Mouse (Mus musculus) liver, embryonic 14.5 days (tissue): ENCODE measurements around the gene Qrfpr. TPM values are rescaled to one million over a fixed set of nuclear protein-coding genes. Genes with fewer than 3 reads are reported as not detected.

ENCODE experiments used
- ATAC-seq: fragments of 200-750 bp; cut with Nextera tagmentation; 2 replicates; pipeline ENCODE4 v1.8.0; 2017; ENCODE audit warnings: moderate number of reproducible peaks, mild to moderate bottlenecking, moderate library complexity; ENCODE audit not compliant: insufficient read depth
- DNase-seq, 3 experiments: peaks; one replicate each; pipeline ENCODE4 v3.0.0-alpha.2; 2012 to 2013; ENCODE audit warnings: low read depth in 3 of 3, low spot score in 3 of 3
- H3K27ac ChIP-seq: fragments of 300-500 bp; sonication (generic); 2 replicates; pipeline ENCODE4 v1.5.1; 2014; ENCODE audit warnings: moderate library complexity, mild to moderate bottlenecking, control low read depth, inconsistent platforms
- H3K27me3 ChIP-seq: fragments of 300-500 bp; sonication (generic); 2 replicates; pipeline ENCODE4 v1.6.1; 2014; ENCODE audit warnings: mild to moderate bottlenecking, low read length, moderate library complexity; ENCODE audit not compliant: control insufficient read depth, insufficient read depth
- H3K36me3 ChIP-seq: fragments of 300-500 bp; sonication (generic); replicated peaks from 2 replicates; pipeline ENCODE4 v1.6.1; 2014; ENCODE audit warnings: low read depth; ENCODE audit not compliant: control insufficient read depth, insufficient read depth
- H3K4me1 ChIP-seq, 2 experiments: fragments of 200-500 bp in 1 of 2; fragments of 300-500 bp in 1 of 2; sonication (generic) in 1 of 2; replicated peaks; 2 replicates each; pipeline ENCODE4 v1.6.1; 2012 to 2014; ENCODE audit warnings: antibody characterized with exemption in 1 of 2, inconsistent platforms in 1 of 2, low read length in 1 of 2; ENCODE audit not compliant: control insufficient read depth in 2 of 2, insufficient read depth in 2 of 2
- H3K4me2 ChIP-seq: fragments of 300-500 bp; sonication (generic); 2 replicates; pipeline ENCODE4 v1.6.1; 2014; ENCODE audit warnings: low read depth, mild to moderate bottlenecking, control low read depth, moderate library complexity
- H3K4me3 ChIP-seq, 2 experiments: fragments of 200-500 bp in 1 of 2; fragments of 300-500 bp in 1 of 2; sonication (generic) in 1 of 2; 2 replicates each; pipeline ENCODE4 v1.5.1; 2012 to 2014; ENCODE audit warnings: low read depth in 2 of 2, low read length in 2 of 2, mild to moderate bottlenecking in 2 of 2, control low read depth in 1 of 2, inconsistent platforms in 1 of 2, moderate library complexity in 1 of 2; ENCODE audit not compliant: insufficient read depth in 1 of 2
- H3K9ac ChIP-seq: fragments of 300-500 bp; sonication (generic); replicated peaks from 2 replicates; pipeline ENCODE4 v1.6.1; 2014; ENCODE audit warnings: mild to moderate bottlenecking, control low read depth, moderate library complexity
- H3K9me3 ChIP-seq: fragments of 300-500 bp; sonication (generic); 2 replicates; pipeline ENCODE4 v1.6.1; 2016; ENCODE audit warnings: low read length, mixed read lengths; ENCODE audit not compliant: control insufficient read depth
- CTCF ChIP-seq: IDR thresholded peaks from 2 replicates; pipeline ENCODE4 v1.5.1; 2016; ENCODE audit warnings: antibody characterized with exemption, low read depth, control low read depth
- EP300 ChIP-seq: IDR thresholded peaks from 2 replicates; pipeline ENCODE4 v1.6.1; 2016; ENCODE audit warnings: antibody characterized with exemption, low read depth
- WGBS: fragments of 180-500 bp; shearing (Covaris S2); extraction: QIAGEN DNeasy Blood & Tissue Kit; methylation state at CpG from one replicate; pipeline ENCODE4 v1.1.7; 2014; ENCODE audit not compliant: insufficient replicate concordance; 5-methylcytosine and 5-hydroxymethylcytosine counted together
- polyA plus RNA-seq, 2 experiments: library from polyadenylated mRNA; depleted of rRNA in 1 of 2; stranded (reverse) in 1 of 2; unstranded in 1 of 2; fragments of >200 nt; fragmentation: Nextera tagmentation in 1 of 2; extraction: Ambion mirVana in 1 of 2; gene quantifications; 2 replicates each; pipeline versions ENCODE4 v1.2.1 to v1.2.3; 2012 to 2014

Qrfpr gene
- polyA plus RNA-seq, 2 experiments, result not detected

DNA sequence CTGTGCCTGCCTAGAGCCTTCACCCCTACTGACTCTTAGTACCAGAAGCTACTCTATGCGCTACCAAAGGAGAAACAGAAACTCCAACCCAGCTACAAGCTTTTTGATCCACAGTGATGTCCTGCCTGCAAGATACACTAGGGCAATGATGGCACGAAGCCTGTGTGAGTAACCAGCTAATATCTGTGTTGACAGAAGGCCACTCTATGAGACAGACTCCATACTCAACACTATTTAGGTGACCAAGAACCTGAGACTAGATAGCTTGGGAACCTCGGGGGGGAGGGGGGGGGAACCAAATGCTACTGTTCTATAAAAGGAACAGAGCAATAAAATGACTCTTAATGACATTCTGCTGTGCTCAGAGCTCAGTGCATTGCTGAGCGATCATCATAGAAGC lies 35.6 kb downstream of the Qrfpr start:
- Histone ChIP-seq H3K9me3 (no peaks in the 10 kb centered on the region), H3K27ac (no peak overlapping the region), H3K4me3 (no peak overlapping the region), H3K4me2 (no peak overlapping the region), H3K36me3 (no peaks in the 10 kb centered on the region), H3K27me3 (no peaks in the 10 kb centered on the region), H3K4me1 (no peaks in the 10 kb centered on the region), H3K9ac (no peak overlapping the region)
- no peak for TF ChIP-seq EP300
- TF ChIP-seq CTCF, result no peak
- no peak for DNase-seq
- ATAC-seq, result no peak
- WGBS, result 63% methylated on average over 4 of the region's 4 CpGs

DNA sequence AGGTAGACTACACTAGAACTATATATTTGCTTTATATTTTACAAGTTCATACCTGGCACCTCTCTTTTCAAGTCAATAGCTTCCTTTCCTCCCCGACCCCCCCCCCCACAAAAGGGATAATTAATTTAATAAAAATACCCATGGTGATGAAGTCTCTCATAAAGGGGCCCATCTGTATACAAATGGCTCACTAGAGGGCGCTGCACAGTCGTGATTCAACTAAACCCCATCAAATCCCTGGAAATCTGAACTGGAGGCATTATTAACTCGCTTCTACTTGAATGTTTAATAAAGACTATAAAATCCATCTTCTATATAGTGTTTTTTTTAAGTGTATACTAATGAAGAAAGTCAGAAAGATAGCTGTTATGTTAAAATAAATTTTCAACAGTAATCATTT lies 40.6 kb downstream of the Qrfpr start:
- 6% methylated on average over 4 of the region's 4 CpGs for WGBS
- no peaks in the 10 kb centered on the region for H3K27me3 ChIP-seq
- no peak overlapping the region for H3K27ac ChIP-seq
- DNase-seq (peak in 1 of 3 experiments; percentile 11), ATAC-seq (no peak)
- no peaks in the 10 kb centered on the region for H3K36me3 ChIP-seq
- H3K4me1 ChIP-seq, result no peaks in the 10 kb centered on the region
- H3K9ac ChIP-seq, result no peak overlapping the region
- H3K9me3 ChIP-seq, result no peaks in the 10 kb centered on the region
- no peak overlapping the region for H3K4me2 ChIP-seq
- H3K4me3 ChIP-seq, result no peak overlapping the region
- TF ChIP-seq EP300 (no peak), CTCF (peak; percentile 36; the same call in 1 of the 2 replicates)

DNA sequence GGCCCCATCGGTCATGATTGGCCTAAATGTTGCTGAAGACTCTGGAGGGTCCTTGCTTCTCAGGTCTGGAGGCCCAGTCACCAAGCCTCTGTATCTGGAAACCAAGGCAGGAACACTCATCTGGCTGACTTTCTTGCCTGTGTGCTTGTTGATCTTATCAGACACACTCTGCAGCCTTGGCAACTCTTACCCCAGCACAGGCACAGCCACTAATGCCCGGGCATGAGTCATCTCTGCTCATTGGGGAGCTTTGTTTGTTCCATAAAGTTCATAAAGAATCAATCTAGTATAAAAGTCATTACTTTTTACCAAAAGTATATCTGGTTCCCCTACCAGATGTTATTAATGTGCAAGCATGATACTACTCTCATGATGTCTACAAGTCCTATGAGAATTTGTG lies 48.4 kb downstream of the Qrfpr start:
- Histone ChIP-seq H3K4me1 (peaks cover 0 to 4% of the 10 kb centered on the region in 2 experiments; a peak in 1 of 4 replicates), H3K27ac (no peak overlapping the region), H3K9me3 (no peaks in the 10 kb centered on the region), H3K36me3 (no peaks in the 10 kb centered on the region), H3K4me3 (no peak overlapping the region), H3K27me3 (no peaks in the 10 kb centered on the region), H3K9ac (no peak overlapping the region), H3K4me2 (no peak overlapping the region)
- TF ChIP-seq EP300, result no peak
- no peak for TF ChIP-seq CTCF
- DNase-seq, result no peak
- ATAC-seq, result no peak
- 62% methylated on average over 2 of the region's 2 CpGs for WGBS

DNA sequence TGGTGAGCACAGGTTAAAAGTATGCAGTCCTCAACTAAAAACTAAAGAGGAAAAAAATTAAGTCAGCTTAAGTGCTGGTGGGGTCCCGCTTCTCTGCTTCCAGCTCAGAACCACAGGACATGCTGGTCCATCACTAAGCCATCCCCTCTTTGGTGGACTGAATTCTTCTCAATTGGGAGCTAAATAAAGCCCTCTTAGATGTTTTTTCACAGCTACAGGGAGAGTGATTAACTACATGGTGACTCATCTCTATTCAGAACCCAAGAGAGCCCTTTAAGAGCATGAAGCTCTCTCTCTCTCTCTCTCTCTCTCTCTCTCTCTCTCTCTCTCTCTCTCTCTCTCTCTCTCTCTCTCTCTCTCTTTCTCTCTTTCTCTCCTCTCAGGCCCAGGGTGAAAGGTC lies 50.8 kb downstream of the Qrfpr start:
- TF ChIP-seq EP300, result no peak
- no peak for TF ChIP-seq CTCF
- no peak for DNase-seq
- Histone ChIP-seq H3K9ac (no peak overlapping the region), H3K9me3 (no peaks in the 10 kb centered on the region), H3K4me1 (peaks cover 0 to 4% of the 10 kb centered on the region in 2 experiments; a peak in 1 of 4 replicates), H3K36me3 (no peaks in the 10 kb centered on the region), H3K4me2 (no peak overlapping the region), H3K27ac (no peak overlapping the region), H3K27me3 (no peaks in the 10 kb centered on the region), H3K4me3 (no peak overlapping the region)
- no peak for ATAC-seq
- 64% methylated on average over 1 of the region's 1 CpGs for WGBS

DNA sequence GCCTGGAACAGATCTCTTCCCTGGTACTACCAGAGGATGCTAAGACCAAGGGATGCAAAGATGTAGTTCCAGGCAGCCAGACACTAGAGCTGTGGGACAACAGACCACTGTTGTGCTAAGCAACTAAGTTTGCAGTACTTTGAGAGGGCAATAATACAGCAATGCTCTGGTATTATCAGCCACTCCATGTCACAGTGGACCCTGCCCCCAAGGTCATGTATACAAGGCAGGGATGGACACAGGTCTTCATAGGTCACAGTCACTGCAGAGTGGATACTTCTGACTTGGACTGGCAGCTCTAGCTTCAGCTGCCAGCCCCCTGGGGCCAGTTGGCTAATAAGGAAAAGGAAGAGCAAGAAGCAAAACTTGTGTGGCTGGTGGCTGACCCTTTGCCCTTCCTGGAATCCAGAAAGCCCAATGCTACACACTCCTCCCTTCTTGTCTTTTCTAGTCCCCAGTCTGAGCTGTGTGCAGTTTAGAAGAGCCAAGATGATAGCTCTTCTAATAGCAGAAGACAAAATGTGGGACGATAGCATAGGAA lies 51.4 kb downstream of the Qrfpr start:
- peaks cover under 1% of the 10 kb centered on the region for H3K36me3 ChIP-seq
- ATAC-seq (no peak), DNase-seq (no peak)
- TF ChIP-seq EP300, result no peak
- TF ChIP-seq CTCF, result no peak
- peaks cover 0 to 4% of the 10 kb centered on the region in 2 experiments; a peak in 1 of 4 replicates for H3K4me1 ChIP-seq
- 74% methylated on average over 1 of the region's 1 CpGs for WGBS
- no peak overlapping the region for H3K27ac ChIP-seq
- H3K9ac ChIP-seq, result no peak overlapping the region
- H3K4me3 ChIP-seq, result no peak overlapping the region
- no peaks in the 10 kb centered on the region for H3K9me3 ChIP-seq
- H3K4me2 ChIP-seq, result no peak overlapping the region
- H3K27me3 ChIP-seq, result no peaks in the 10 kb centered on the region
